Mouse (Mus musculus) ES-E14 (cell line): Measurements from ENCODE around the gene Rtn4rl1. TPM values are rescaled to one million over a fixed set of nuclear protein-coding genes. Genes with fewer than 3 reads are reported as not detected.

Experiments used
- DNase-seq: peaks from one replicate; pipeline ENCODE4 v3.0.0-alpha.2; 2013; ENCODE audit warnings: low read depth, low spot score
- H3K27ac ChIP-seq: 2 replicates; pipeline ENCODE4 v1.5.1; 2012; ENCODE audit warnings: low read depth, mild to moderate bottlenecking, low read length, moderate library complexity, mixed read lengths; ENCODE audit not compliant: poor library complexity, insufficient read depth, severe bottlenecking
- H3K36me3 ChIP-seq: 2 replicates; pipeline ENCODE4 v1.6.1; 2012; ENCODE audit warnings: mild to moderate bottlenecking, low read length, moderate library complexity, mixed read lengths; ENCODE audit not compliant: control insufficient read depth, poor library complexity, insufficient read depth, severe bottlenecking
- H3K4me1 ChIP-seq, 2 experiments: fragments of 150-350 bp in 1 of 2; sonication (generic) in 1 of 2; 2 replicates each; pipeline ENCODE4 v1.6.1; 2012; ENCODE audit warnings: low read length in 2 of 2, mild to moderate bottlenecking in 1 of 2, mixed read lengths in 1 of 2; ENCODE audit not compliant: control insufficient read depth in 2 of 2, insufficient read depth in 2 of 2, poor library complexity in 1 of 2
- H3K4me3 ChIP-seq, 2 experiments: fragments of 150-350 bp in 1 of 2; sonication (generic) in 1 of 2; 2 replicates each; pipeline ENCODE4 v1.5.1; 2012; ENCODE audit warnings: low read length in 2 of 2, low read depth in 1 of 2, mild to moderate bottlenecking in 1 of 2, mixed read lengths in 1 of 2; ENCODE audit not compliant: insufficient read depth in 1 of 2, poor library complexity in 1 of 2, severe bottlenecking in 1 of 2
- H3K9ac ChIP-seq: 2 replicates; pipeline ENCODE4 v1.6.1; 2012; ENCODE audit warnings: low read depth, mild to moderate bottlenecking, low read length, mixed read lengths; ENCODE audit not compliant: poor library complexity, insufficient read depth, severe bottlenecking
- H3K9me3 ChIP-seq: fragments of 150-350 bp; sonication (generic); 2 replicates; pipeline ENCODE4 v1.6.1; 2012; ENCODE audit warnings: low read depth, mild to moderate bottlenecking, low read length; ENCODE audit not compliant: control insufficient read depth, insufficient read depth
- CHD2 ChIP-seq: IDR thresholded peaks from 2 replicates; pipeline ENCODE4 v1.6.1; 2014; ENCODE audit warnings: mild to moderate bottlenecking, low read depth, low read length, inconsistent platforms
- HCFC1 ChIP-seq: IDR thresholded peaks from 2 replicates; pipeline ENCODE4 v1.6.1; 2012; ENCODE audit warnings: low read length, inconsistent platforms, borderline replicate concordance; ENCODE audit not compliant: insufficient read depth
- MAFK ChIP-seq: IDR thresholded peaks from 2 replicates; pipeline ENCODE4 v1.6.1; 2014; ENCODE audit warnings: mild to moderate bottlenecking, low read depth, low read length, inconsistent platforms; ENCODE audit not compliant: insufficient read depth
- ZC3H11A ChIP-seq: IDR thresholded peaks from 2 replicates; pipeline ENCODE4 v1.6.1; 2012; ENCODE audit warnings: low read depth, mild to moderate bottlenecking, inconsistent platforms, low read length, borderline replicate concordance
- ZNF384 ChIP-seq: IDR thresholded peaks from 2 replicates; pipeline ENCODE4 v1.6.1; 2012; ENCODE audit warnings: low read depth, low read length, inconsistent platforms
- in situ Hi-C, 2 experiments: fragments of 600-800 bp; cut with MboI; formaldehyde crosslinking; loops; one replicate each; pipeline ENCODE4 v1.15.1; 2025; ENCODE audit warnings: low sequenced_read_pairs in 2 of 2, inconsistent platforms in 1 of 2; ENCODE audit not compliant: unreplicated experiment in 2 of 2
- total RNA-seq: library from RNA; depleted of rRNA; stranded (reverse); fragments of 300-350 nt; gene quantifications from 2 replicates; pipeline ENCODE4 v1.2.3, GENCODE M21; 2012

Rtn4rl1 gene
- total RNA-seq, 1 experiment: 1.0 TPM

- Histone ChIP-seq H3K4me3 (no peak overlapping the region), H3K27ac (no peak overlapping the region), H3K36me3 (no peaks in the 10 kb centered on the region), H3K4me1 (peaks cover 0 to 13% of the 10 kb centered on the region in 2 experiments; a peak in 2 of 4 replicates), H3K9ac (no peak overlapping the region), H3K9me3 (no peaks in the 10 kb centered on the region)
- in situ Hi-C loops: no loop called here
- no peak for DNase-seq
- TF ChIP-seq ZNF384 (no peak), HCFC1 (no peak), MAFK (no peak), ZC3H11A (no peak), CHD2 (no peak)
Observed at GRCm38 (mm10) chr11:75240158-75240934, 46.8 kb downstream of the Rtn4rl1 start.

GRCm38 (mm10) chr11:75242710-75243255, 49.2 kb downstream of the Rtn4rl1 start:
- in situ Hi-C loops: no loop called here
- no peak overlapping the region for H3K4me3 ChIP-seq
- peaks cover 2 to 26% of the 10 kb centered on the region in 2 experiments; a peak in 3 of 4 replicates for H3K4me1 ChIP-seq
- H3K27ac ChIP-seq: no peak overlapping the region
- H3K9ac ChIP-seq: no peak overlapping the region
- no peaks in the 10 kb centered on the region for H3K36me3 ChIP-seq
- DNase-seq: no peak
- no peaks in the 10 kb centered on the region for H3K9me3 ChIP-seq
- TF ChIP-seq HCFC1 (no peak), CHD2 (no peak), MAFK (no peak), ZNF384 (no peak), ZC3H11A (no peak)

- peaks cover 4 to 29% of the 10 kb centered on the region in 2 experiments for H3K4me1 ChIP-seq
Observed at GRCm38 (mm10) chr11:75244368-75245275, 51.0 kb downstream of the Rtn4rl1 start.

GRCm38 (mm10) chr11:75245372-75246330, 52.1 kb downstream of the Rtn4rl1 start:
- H3K9me3 ChIP-seq: no peaks in the 10 kb centered on the region
- H3K27ac ChIP-seq: no peak overlapping the region

More at GRCm38 (mm10) chr11:75244368-75245275, 51.0 kb downstream of the Rtn4rl1 start:
- in situ Hi-C loops: no loop called here
- H3K9ac ChIP-seq: no peak overlapping the region
- no peak overlapping the region for H3K4me3 ChIP-seq
- H3K9me3 ChIP-seq: no peaks in the 10 kb centered on the region
- no peak overlapping the region for H3K27ac ChIP-seq
- TF ChIP-seq MAFK: no peak
- TF ChIP-seq HCFC1: no peak
- TF ChIP-seq ZC3H11A: no peak
- TF ChIP-seq CHD2: no peak
- no peak for TF ChIP-seq ZNF384
- no peak for DNase-seq
- H3K36me3 ChIP-seq: no peaks in the 10 kb centered on the region

More at GRCm38 (mm10) chr11:75245372-75246330, 52.1 kb downstream of the Rtn4rl1 start:
- H3K36me3 ChIP-seq: no peaks in the 10 kb centered on the region
- no peak overlapping the region for H3K4me3 ChIP-seq
- in situ Hi-C loops: no loop called here
- no peak for DNase-seq
- H3K9ac ChIP-seq: no peak overlapping the region
- peaks cover 4 to 33% of the 10 kb centered on the region in 2 experiments for H3K4me1 ChIP-seq
- TF ChIP-seq ZNF384 (no peak), HCFC1 (no peak), ZC3H11A (no peak), MAFK (no peak), CHD2 (no peak)
